Mouse (Mus musculus): Measurements from ENCODE around the gene Ppp1r21.

- TF ChIP-seq POLR2A (IDR thresholded peaks at IDR 0.05; ENCODE audit: control insufficient read depth in 1 of 2, insufficient read depth in 1 of 2, low read depth in 1 of 2, low read length in 2 of 2, poor library complexity in 1 of 2) (no peak), CHD2 (IDR thresholded peaks at IDR 0.05; ENCODE audit: low read length) (no peak), ZC3H11A (IDR thresholded peaks at IDR 0.05; ENCODE audit: low read depth, low read length) (no peak), MAFK (IDR thresholded peaks at IDR 0.05; ENCODE audit: borderline replicate concordance, low read depth, low read length) (no peak), CTCF (IDR thresholded peaks at IDR 0.05 in 2 of 3, conservative IDR thresholded peaks at IDR 0.05 in 1 of 3; ENCODE audit: control insufficient read depth in 1 of 3, insufficient read depth in 1 of 3, low read depth in 2 of 3, low read length in 3 of 3, poor library complexity in 1 of 3, severe bottlenecking in 1 of 3) (no peak), BHLHE40 (IDR thresholded peaks at IDR 0.05; ENCODE audit: borderline replicate concordance, low read depth, low read length) (no peak), GABPA (IDR thresholded peaks at IDR 0.05; ENCODE audit: low read depth, low read length) (no peak), MAX (IDR thresholded peaks at IDR 0.05; ENCODE audit: low read length) (no peak), RCOR1 (IDR thresholded peaks at IDR 0.05; ENCODE audit: low read depth, low read length) (no peak), POLR2AphosphoS2 (IDR thresholded peaks at IDR 0.05; ENCODE audit: low read length) (no peak), JUND (IDR thresholded peaks at IDR 0.05; ENCODE audit: low read depth, low read length) (no peak), CHD1 (IDR thresholded peaks at IDR 0.05; ENCODE audit: low read depth, low read length) (no peak)
These were observed 96.5 kb downstream of the Ppp1r21 start for GRCm38 (mm10) chr17:88626347-88626811.

Measured in MEL (cell line).